Mouse (Mus musculus): ENCODE data around the gene Pagr1a.

Pagr1a gene

DNA sequence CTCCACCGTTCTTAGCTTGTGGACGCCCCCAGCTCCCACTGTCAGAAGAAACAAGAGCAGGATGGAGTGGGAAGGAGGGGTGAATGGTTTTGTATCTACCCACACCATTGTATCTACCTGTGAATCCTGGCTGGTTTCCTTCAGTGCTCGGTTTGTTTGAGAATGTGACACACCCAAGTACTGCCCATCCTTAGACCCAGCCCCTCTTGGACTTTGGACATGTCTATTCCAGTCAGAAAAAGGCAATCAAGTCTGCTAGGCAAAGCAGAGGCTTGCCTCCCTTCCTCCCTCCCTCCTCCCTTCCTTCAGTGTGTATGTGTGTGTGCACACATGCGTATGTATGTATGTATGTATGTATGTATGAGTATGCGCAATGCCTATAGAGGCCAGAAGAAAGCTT lies 13.5 kb downstream of the Pagr1a start:
- DNase-seq (ENCODE audit: low read depth): no peak

DNA sequence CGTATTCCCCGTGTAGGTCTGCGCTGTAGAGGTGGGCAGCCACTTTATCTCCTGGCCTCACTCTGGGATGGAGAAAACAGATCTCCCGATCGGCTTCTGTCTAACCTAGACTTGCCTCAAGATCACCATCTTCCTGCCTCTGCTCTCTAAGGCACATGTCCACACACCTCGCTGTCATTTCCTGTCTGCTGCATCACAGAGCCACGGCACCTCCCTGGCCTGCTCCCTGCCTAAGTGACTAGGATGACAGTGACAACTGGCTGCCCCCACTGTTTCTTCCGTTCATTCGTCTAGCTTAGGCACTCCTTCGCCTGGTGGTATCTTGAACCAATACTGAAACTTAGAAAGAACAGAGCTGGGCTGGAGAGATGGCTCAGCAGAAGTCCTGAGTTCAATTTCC lies 17.6 kb downstream of the Pagr1a start:
- DNase-seq (ENCODE audit: low read depth): peak; percentile 48

- peak; percentile 40 for DNase-seq (ENCODE audit: low read depth)
These were observed 20.7 kb downstream of the Pagr1a start for GRCm38 (mm10) chr7:126996449-126996848.

DNA sequence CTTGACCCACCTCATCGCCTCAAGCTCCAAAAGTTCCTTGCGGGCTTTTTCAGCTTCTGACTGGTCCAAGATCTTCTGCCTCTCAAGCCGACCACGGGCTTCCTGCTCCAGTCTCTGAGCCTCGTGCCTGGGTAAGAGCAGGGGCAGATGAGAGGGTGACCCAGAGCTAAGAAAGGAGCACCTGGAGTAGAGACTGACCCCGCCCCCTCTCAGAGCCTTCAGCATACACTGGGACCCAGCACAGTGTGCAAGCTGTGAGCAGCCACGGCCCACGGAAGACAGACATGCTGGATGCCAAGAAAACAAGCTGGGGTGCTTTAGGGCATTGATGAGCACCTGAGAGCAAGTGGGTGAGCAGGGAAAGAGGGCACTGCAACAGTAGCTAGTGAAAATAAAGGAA lies 28.3 kb downstream of the Pagr1a start:
- DNase-seq (ENCODE audit: low read depth): no peak

GRCm38 (mm10) chr7:126986319-126986718 lies 30.8 kb downstream of the Pagr1a start:
- DNase-seq (ENCODE audit: low read depth): no peak

DNA sequence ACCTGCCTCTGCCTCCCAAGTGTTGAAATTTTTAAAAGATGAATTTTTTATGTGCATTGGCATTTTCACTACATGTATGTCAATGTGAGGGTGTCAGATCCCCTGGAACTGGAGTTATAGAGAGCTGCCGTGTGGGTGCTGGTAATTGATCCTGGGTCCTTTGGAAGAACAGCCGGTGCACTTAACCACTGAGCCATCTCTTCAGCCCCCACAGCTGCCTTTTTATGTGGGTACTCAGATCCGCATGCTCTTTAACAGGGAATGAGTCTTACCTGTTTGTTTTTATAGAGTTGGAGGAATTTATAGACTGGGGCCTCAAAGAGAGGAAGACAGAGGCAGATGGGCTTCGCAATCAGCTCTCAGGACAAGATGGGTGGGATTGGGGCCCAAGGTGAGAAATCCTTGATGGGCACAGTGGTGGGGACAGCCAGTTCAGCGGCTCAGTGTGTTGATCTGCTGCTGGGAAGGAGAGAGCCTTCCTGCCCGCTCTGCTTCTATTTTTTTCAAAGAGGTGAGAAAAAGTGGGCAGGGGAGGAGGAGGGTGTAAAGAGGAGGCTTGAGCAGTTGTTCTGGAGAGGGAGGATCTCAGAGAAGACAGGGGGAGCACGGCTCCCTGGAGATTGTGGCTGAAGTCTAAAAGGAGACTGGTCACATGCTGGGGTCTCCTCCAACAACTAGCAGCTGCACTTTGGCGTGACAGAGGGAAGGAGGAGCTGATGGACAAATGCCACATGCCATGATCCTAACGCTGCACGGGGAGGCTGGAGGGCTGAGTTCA lies 32.3 kb downstream of the Pagr1a start:
- DNase-seq (ENCODE audit: low read depth): no peak

- DNase-seq (ENCODE audit: low read depth): no peak
These were observed 34.0 kb downstream of the Pagr1a start for GRCm38 (mm10) chr7:126983113-126983512.

GRCm38 (mm10) chr7:126982054-126982453 lies 35.1 kb downstream of the Pagr1a start:
- DNase-seq (ENCODE audit: low read depth): no peak

GRCm38 (mm10) chr7:126981601-126982000 lies 35.6 kb downstream of the Pagr1a start:
- no peak for DNase-seq (ENCODE audit: low read depth)

- DNase-seq (ENCODE audit: low read depth): no peak
These were observed 38.3 kb downstream of the Pagr1a start for GRCm38 (mm10) chr7:126978841-126979240.

- peak; percentile 20 for DNase-seq (ENCODE audit: low read depth)
These were observed 40.2 kb downstream of the Pagr1a start for GRCm38 (mm10) chr7:126976878-126977459.

DNA sequence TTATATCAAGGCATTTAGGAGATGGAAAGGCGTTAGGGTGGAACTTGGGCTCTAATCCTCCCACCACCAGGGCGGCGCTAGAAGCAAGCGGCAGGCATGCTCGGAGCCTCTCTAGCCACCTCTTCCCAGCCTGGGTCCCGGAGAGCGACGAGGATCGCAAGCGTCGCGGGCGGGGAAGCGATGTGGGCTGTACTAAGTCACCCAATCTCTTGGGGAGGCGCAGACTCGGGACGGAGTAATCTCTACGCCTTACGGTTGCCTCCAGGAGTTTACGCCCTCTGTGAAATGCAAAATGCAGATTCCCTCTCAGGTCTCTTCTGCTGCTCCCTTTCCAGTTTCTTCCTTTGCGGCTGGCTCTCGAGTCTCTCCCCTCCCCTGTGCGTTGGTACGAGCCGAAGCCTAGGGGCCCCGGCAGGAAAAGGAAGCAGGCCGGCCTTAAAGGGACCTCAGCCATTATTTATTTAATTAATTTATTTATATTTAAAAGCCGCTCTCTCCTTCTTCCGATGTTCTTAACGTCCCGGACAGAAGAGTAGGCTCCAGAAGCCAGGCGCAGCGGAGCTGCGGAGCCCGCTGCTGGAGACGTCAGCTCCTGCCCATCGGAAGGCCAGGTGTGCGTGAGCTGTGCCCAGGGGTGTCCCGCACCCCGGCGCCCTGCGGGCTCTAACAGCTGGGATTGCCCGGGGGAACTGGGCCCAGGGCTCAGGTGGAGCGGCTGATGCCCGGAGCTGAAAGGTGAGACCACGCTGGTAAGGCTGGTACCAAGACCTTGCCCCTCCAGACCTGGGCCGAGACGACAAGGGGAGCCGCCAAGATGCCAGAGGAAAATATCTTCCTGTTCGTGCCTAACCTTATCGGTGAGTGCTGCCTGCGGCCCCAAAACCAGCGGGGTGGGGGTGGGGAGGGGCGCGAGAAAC lies 40.9 kb downstream of the Pagr1a start, which contains the start of gene Cdiptos:
Cdiptos (minus strand) TSS at position 149 of the 917 bp plus-strand sequence.
- DNase-seq (ENCODE audit: low read depth): peak; percentile 98

DNA sequence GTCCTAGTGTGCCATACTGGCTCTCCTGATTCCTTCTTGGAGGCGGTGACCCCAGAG lies 41.4 kb downstream of the Pagr1a start, which contains the start of gene Cdipt:
Cdipt (plus strand) TSS at position 22 of the 57 bp plus-strand sequence.
- DNase-seq (ENCODE audit: low read depth): no peak

DNA sequence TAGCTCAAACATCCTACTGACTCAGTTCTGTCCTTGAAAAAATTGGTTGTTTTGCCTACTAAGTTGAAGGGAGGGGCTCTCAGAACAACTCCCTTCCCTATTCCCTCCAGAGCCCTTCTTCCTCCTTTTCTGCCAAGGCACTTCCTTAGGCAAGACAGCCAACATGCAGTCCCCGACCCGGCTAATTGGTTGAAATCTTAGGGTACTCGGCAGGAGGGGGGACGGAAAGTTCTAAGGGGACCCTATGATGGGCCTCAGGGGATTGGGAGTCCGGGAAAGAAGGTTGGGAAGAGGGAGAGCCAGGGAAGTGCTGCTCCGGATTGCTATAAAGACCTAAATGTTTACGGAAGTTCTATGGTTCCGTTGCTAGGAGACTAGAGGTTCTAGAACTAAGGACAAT lies 41.7 kb downstream of the Pagr1a start:
- DNase-seq (ENCODE audit: low read depth): peak; percentile 57

GRCm38 (mm10) chr7:126967361-126967760 lies 49.8 kb downstream of the Pagr1a start:
- DNase-seq (ENCODE audit: low read depth): no peak

DNA sequence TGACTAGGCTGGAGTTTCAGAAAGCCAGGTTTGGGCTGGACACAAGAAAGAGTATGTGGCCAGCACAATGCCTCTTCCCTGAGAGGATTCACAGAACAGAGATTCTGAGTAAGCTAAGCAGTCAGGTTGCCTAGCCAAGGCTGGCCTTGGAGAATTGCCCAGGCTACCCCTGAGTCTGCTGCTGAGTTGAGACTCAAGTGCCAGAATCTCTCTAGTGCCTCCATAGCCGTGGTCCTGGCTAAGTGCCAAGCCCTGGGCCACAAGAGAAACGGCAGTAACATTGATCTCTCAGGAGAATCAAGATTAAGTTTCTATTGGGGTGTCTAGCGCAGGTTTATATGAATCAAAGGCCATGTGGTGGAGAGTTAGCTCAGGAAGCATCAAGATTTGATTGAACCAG lies 51.6 kb downstream of the Pagr1a start:
- no peak for DNase-seq (ENCODE audit: low read depth)

Measured in 416B (cell line).